Mouse (Mus musculus) megakaryocyte, embryonic 14.5 days (primary cell): ENCODE results near the gene Idh2.

ENCODE experiments used
- FLI1 ChIP-seq: IDR thresholded peaks from 2 replicates; pipeline ENCODE4 v1.6.1; 2012; ENCODE audit warnings: low read length, inconsistent platforms, mixed read lengths
- GATA1 ChIP-seq: IDR thresholded peaks from 3 replicates; pipeline ENCODE4 v1.6.1; 2012; ENCODE audit warnings: mixed read lengths, low read length, inconsistent platforms, borderline replicate concordance

GRCm38 (mm10) chr7:80149356-80149755 lies 34.2 kb upstream of the Idh2 start:
- no peak for TF ChIP-seq GATA1
- no peak for TF ChIP-seq FLI1
